Mouse (Mus musculus) brain, embryonic 14.5 days (tissue): ENCODE measurements at regions not wholly inside any gene's neighbourhood (a gene's known extent, or its start where the extent isn't known, plus 50 kb on each side); places are given as distances from the start of the nearest gene placed in this dataset.

ENCODE experiments used
- CTCF ChIP-seq: fragments of 200-500 bp; IDR thresholded peaks from 2 replicates; pipeline ENCODE4 v1.5.1; 2012; ENCODE audit warnings: inconsistent platforms, mild to moderate bottlenecking, moderate library complexity, borderline replicate concordance; ENCODE audit not compliant: insufficient read depth, insufficient read length; ENCODE audit errors: extremely low read depth
- POLR2A ChIP-seq: fragments of 200-500 bp; IDR thresholded peaks from 2 replicates; pipeline ENCODE4 v1.6.1; 2012; ENCODE audit warnings: mild to moderate bottlenecking, inconsistent platforms, borderline replicate concordance; ENCODE audit not compliant: poor library complexity, insufficient read depth, insufficient read length, severe bottlenecking; ENCODE audit errors: extremely low read depth

- TF ChIP-seq CTCF: no peak
- no peak for TF ChIP-seq POLR2A
Observed at GRCm38 (mm10) chr9:41531596-41531995, 370.1 kb upstream of the Ubash3b start.
